Mouse (Mus musculus): ENCODE data around the gene Cyp26c1. TPM values are rescaled to one million over a fixed set of nuclear protein-coding genes. Genes with fewer than 3 reads are reported as not detected.

Gene Cyp26c1
- polyA plus RNA-seq (2012; rRNA removed) = 0.06 TPM in 1 of 2 replicates, not detected in the other

DNA sequence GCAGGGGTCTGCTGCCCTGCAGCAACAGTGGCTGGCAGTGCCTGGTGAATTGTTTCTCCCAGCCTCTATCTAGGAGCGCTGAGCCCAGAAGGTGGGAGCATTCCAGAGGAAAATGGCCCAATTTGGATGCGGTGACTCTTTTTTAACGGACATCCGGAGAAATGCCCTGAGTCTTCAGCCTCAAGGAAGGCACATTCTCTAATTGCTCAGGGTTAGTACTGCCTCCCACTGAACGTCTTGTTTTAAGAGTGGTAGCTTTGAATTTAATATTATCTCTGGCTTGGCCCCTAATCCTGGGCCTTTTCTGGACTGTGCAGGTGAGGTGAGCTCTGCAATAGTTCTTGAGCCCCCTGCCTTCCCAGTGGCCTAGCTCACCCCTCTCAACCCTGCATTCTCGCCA lies at the start of gene Cyp26c1:
TSS of gene Cyp26c1 (plus strand) at position 301 of the 400 bp plus-strand sequence.
- 79% methylated on average over 6 of the region's 6 CpGs for WGBS
- no peak for TF ChIP-seq CTCF (IDR thresholded peaks at IDR 0.05; ENCODE audit: extremely low read depth, insufficient read length, insufficient replicate concordance, low read depth, low read length)
- TF ChIP-seq POLR2A (IDR thresholded peaks at IDR 0.05; ENCODE audit: low read depth, low read length) = no peak
- peaks cover 19% of the 10 kb centered on the region for H3K36me3 ChIP-seq (ENCODE audit: control insufficient read depth, insufficient read depth, low read length)
- no peaks in the 10 kb centered on the region for H3K27me3 ChIP-seq (ENCODE audit: control insufficient read depth, insufficient read depth, low read length)
- H3K4me1 ChIP-seq (ENCODE audit: control insufficient read depth, insufficient read depth, insufficient read length, low read length) = no peaks in the 10 kb centered on the region
- H3K27ac ChIP-seq (ENCODE audit: insufficient read depth, low read depth, low read length) = no peak within 1 kb of the TSS
- H3K4me3 ChIP-seq (ENCODE audit: low read depth, low read length) = no peak within 1 kb of the TSS

DNA sequence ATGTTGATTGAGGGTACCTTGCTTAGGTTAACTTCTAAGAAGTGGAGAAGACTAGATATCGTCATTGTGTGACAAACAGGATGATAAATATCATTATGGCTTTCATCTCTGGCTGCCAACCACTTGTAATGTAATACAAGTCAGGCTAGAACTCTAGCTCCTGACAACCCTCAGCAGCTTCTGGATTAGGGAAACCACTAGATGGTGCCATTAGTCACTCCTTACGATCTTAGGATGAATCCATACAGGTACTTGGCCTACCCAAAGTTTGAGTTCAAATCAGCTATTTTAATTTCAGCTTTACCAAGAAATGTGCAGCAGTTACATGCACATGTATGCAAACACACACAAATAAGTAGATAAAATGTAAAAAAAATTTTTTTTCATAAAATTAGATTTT lies 37.4 kb upstream of the Cyp26c1 start:
- no peak overlapping the region for H3K27ac ChIP-seq (ENCODE audit: insufficient read depth, low read depth, low read length)
- peaks cover 5% of the 10 kb centered on the region; the same call in 1 of the 2 replicates for H3K36me3 ChIP-seq (ENCODE audit: control insufficient read depth, insufficient read depth, low read length)
- H3K4me1 ChIP-seq (ENCODE audit: control insufficient read depth, insufficient read depth, insufficient read length, low read length) = no peaks in the 10 kb centered on the region
- no peaks in the 10 kb centered on the region for H3K27me3 ChIP-seq (ENCODE audit: control insufficient read depth, insufficient read depth, low read length)
- H3K4me3 ChIP-seq (ENCODE audit: low read depth, low read length) = no peak overlapping the region
- TF ChIP-seq CTCF (IDR thresholded peaks at IDR 0.05; ENCODE audit: extremely low read depth, insufficient read length, insufficient replicate concordance, low read depth, low read length) (no peak), POLR2A (IDR thresholded peaks at IDR 0.05; ENCODE audit: low read depth, low read length) (no peak)
- WGBS = 66% methylated on average over 2 of the region's 2 CpGs

DNA sequence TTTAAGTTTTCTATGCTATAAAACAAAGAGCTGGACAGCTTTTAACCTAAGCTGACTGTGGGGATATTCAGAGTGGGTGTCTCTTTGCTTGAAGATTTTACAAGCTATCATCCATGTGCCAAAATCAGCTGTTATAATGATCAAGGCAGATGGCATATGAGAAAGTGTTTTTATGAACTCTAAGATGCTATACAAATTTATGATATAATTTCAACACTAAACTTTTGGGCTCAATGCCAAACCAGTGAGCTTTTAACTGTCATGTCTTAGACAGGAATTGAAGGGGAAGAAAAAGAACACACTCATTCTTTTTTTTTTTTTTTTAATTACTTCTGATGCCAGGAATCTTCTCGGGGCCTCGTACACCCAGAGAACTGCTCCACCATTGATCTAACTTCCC lies 34.9 kb upstream of the Cyp26c1 start:
- Histone ChIP-seq H3K4me1 (ENCODE audit: control insufficient read depth, insufficient read depth, insufficient read length, low read length) (no peaks in the 10 kb centered on the region), H3K27me3 (ENCODE audit: control insufficient read depth, insufficient read depth, low read length) (no peaks in the 10 kb centered on the region), H3K4me3 (ENCODE audit: low read depth, low read length) (no peak overlapping the region), H3K27ac (ENCODE audit: insufficient read depth, low read depth, low read length) (no peak overlapping the region), H3K36me3 (ENCODE audit: control insufficient read depth, insufficient read depth, low read length) (peaks cover 2% of the 10 kb centered on the region)
- WGBS = 40% methylated on average over 2 of the region's 2 CpGs
- TF ChIP-seq POLR2A (IDR thresholded peaks at IDR 0.05; ENCODE audit: low read depth, low read length) (no peak), CTCF (IDR thresholded peaks at IDR 0.05; ENCODE audit: extremely low read depth, insufficient read length, insufficient replicate concordance, low read depth, low read length) (no peak)

DNA sequence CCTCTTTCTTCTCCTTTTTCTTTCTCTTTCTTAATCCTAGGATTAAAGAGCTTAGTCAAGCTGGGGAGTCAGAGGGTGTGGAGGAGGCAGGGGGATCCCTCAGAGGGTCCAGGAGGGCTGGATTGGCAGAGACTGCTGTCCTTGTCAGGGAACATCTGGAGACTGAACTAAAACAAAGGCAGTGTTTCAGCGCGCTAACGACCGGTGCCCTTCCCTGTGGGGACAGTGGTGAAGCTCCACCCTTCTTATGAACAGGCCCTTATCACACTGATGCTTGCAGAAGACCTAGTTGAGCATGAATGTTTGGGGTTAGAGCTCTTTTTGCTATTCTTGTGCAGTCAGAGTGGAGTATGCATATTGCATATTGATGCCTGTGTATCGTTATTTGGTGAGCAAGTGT lies 31.4 kb upstream of the Cyp26c1 start:
- TF ChIP-seq POLR2A (IDR thresholded peaks at IDR 0.05; ENCODE audit: low read depth, low read length) = no peak
- no peak for TF ChIP-seq CTCF (IDR thresholded peaks at IDR 0.05; ENCODE audit: extremely low read depth, insufficient read length, insufficient replicate concordance, low read depth, low read length)
- 76% methylated on average over 5 of the region's 5 CpGs for WGBS
- 0 out of 2 replicates have a peak, but pooled peaks cover 5% of the 10 kb centered on the region for H3K4me1 ChIP-seq (ENCODE audit: control insufficient read depth, insufficient read depth, insufficient read length, low read length)
- no peak overlapping the region for H3K27ac ChIP-seq (ENCODE audit: insufficient read depth, low read depth, low read length)
- H3K27me3 ChIP-seq (ENCODE audit: control insufficient read depth, insufficient read depth, low read length) = no peaks in the 10 kb centered on the region
- H3K36me3 ChIP-seq (ENCODE audit: control insufficient read depth, insufficient read depth, low read length) = peaks cover 2% of the 10 kb centered on the region; the same call in 1 of the 2 replicates
- no peak overlapping the region for H3K4me3 ChIP-seq (ENCODE audit: low read depth, low read length)

DNA sequence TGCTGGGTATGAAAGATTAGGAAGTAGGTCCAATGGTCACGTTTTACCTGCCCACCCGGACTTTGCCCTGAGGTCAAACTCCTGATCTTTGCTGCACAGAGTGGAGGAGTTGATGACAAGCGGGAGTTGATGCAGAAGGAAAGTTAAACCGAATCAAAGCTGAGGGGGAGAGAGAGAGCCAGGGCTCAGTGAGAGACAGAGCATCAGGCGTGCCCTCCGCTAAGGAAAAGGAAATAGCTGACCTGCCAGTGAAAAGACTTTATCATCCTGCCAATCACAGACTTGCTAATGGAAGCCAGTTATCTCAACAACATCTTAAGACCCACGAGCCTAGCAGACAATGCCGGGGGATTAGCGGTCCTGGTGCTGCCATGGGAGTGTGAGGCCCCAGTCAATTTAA lies 28.9 kb upstream of the Cyp26c1 start:
- Histone ChIP-seq H3K27me3 (ENCODE audit: control insufficient read depth, insufficient read depth, low read length) (no peaks in the 10 kb centered on the region), H3K4me3 (ENCODE audit: low read depth, low read length) (no peak overlapping the region), H3K36me3 (ENCODE audit: control insufficient read depth, insufficient read depth, low read length) (no peaks in the 10 kb centered on the region; the same call in 1 of the 2 replicates), H3K27ac (ENCODE audit: insufficient read depth, low read depth, low read length) (no peak overlapping the region), H3K4me1 (ENCODE audit: control insufficient read depth, insufficient read depth, insufficient read length, low read length) (0 out of 2 replicates have a peak, but pooled peaks cover 5% of the 10 kb centered on the region)
- 48% methylated on average over 9 of the region's 9 CpGs for WGBS
- TF ChIP-seq CTCF (IDR thresholded peaks at IDR 0.05; ENCODE audit: extremely low read depth, insufficient read length, insufficient replicate concordance, low read depth, low read length) (no peak), POLR2A (IDR thresholded peaks at IDR 0.05; ENCODE audit: low read depth, low read length) (no peak)

DNA sequence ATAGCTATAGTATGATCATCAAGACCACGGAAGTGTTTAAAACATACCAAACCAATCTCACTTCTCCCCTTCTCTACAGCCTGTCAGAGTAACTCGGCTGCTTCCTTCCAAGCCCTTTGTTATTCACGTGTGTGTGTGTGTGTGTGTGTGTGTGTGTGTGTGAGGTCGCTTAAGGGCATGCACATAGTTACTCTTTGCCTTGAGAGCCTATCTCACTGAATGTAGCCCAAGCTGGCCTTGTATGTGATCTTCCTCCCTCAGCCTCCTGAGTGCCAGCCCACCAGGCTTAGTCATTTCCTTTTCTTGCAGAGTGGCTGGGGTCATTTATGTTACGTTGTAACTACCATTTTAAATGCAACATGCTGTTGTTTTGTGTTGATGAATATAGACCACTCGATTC lies 20.1 kb upstream of the Cyp26c1 start:
- Histone ChIP-seq H3K36me3 (ENCODE audit: control insufficient read depth, insufficient read depth, low read length) (peaks cover 2% of the 10 kb centered on the region; the same call in 1 of the 2 replicates), H3K27ac (ENCODE audit: insufficient read depth, low read depth, low read length) (no peak overlapping the region), H3K4me1 (ENCODE audit: control insufficient read depth, insufficient read depth, insufficient read length, low read length) (no peaks in the 10 kb centered on the region; the same call in 1 of the 2 replicates), H3K27me3 (ENCODE audit: control insufficient read depth, insufficient read depth, low read length) (no peaks in the 10 kb centered on the region), H3K4me3 (ENCODE audit: low read depth, low read length) (no peak overlapping the region)
- TF ChIP-seq CTCF (IDR thresholded peaks at IDR 0.05; ENCODE audit: extremely low read depth, insufficient read length, insufficient replicate concordance, low read depth, low read length) = no peak
- no peak for TF ChIP-seq POLR2A (IDR thresholded peaks at IDR 0.05; ENCODE audit: low read depth, low read length)
- 83% methylated on average over 6 of the region's 6 CpGs for WGBS

DNA sequence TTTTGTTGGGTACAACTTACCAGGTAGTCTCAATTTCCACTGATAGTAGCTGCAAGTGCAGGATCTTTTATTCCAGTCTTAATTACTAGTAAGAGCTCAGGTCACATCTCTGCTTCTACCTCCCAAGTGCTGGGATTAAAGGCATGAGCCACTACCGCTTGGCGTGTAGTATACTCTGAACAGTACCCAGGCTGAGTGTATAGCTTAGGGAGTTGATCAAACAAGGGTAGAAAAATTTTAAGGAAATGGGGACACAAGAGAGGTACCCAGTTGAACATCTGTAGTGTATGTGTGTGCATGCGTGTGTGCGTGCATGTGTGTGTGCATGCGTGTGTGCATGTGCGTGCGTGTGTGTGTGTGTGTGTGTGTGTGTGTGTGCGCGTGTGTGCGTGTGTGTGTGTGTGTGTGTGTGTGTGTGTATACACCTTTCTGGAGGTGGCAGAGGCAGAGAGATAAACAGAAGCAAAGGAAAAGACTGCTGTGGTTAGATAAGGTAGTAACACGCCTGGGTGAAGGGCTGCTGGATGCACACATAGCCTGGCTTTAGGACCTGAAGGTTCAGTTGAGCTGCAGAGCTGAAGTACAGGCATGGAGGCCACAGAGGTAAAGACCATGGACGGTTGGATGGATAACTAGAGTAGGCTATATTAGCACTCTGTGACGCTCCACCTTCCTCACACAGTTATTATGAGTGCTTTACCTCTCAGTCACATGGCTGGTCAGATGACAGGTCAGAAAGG lies 17.4 kb upstream of the Cyp26c1 start:
- no peaks in the 10 kb centered on the region; the same call in 1 of the 2 replicates for H3K4me1 ChIP-seq (ENCODE audit: control insufficient read depth, insufficient read depth, insufficient read length, low read length)
- 86% methylated on average over 13 of the region's 13 CpGs for WGBS
- H3K27ac ChIP-seq (ENCODE audit: insufficient read depth, low read depth, low read length) = no peak overlapping the region
- peaks cover 2% of the 10 kb centered on the region; the same call in 1 of the 2 replicates for H3K36me3 ChIP-seq (ENCODE audit: control insufficient read depth, insufficient read depth, low read length)
- TF ChIP-seq POLR2A (IDR thresholded peaks at IDR 0.05; ENCODE audit: low read depth, low read length) (no peak), CTCF (IDR thresholded peaks at IDR 0.05; ENCODE audit: extremely low read depth, insufficient read length, insufficient replicate concordance, low read depth, low read length) (no peak)
- no peak overlapping the region for H3K4me3 ChIP-seq (ENCODE audit: low read depth, low read length)
- H3K27me3 ChIP-seq (ENCODE audit: control insufficient read depth, insufficient read depth, low read length) = no peaks in the 10 kb centered on the region
